Mouse (Mus musculus) CH12.LX (cell line): ENCODE measurements around the gene Gm14418. TPM values are rescaled to one million over a fixed set of nuclear protein-coding genes. Genes with fewer than 3 reads are reported as not detected.
A peak's percentile ranks its signal among the peaks of the same experiment; 100 is the strongest.
"Not testable (repeated sequence)": the region's sequence is repeated elsewhere in the genome, so short reads cannot be mapped to it uniquely, and the experiment has no call there.

Experiments
- DNase-seq: peaks from one replicate; pipeline ENCODE4 v3.0.0-alpha.2; 2013; ENCODE audit errors: extremely low read depth
- H3K27ac ChIP-seq: 2 replicates; pipeline ENCODE4 v1.5.1; 2012; ENCODE audit warnings: low read depth, mild to moderate bottlenecking, control low read depth, moderate library complexity; ENCODE audit not compliant: insufficient read depth
- H3K27me3 ChIP-seq: replicated peaks from 2 replicates; pipeline ENCODE3; 2012; ENCODE audit warnings: inconsistent platforms
- H3K36me3 ChIP-seq, 2 experiments: replicated peaks in 1 of 2; 2 replicates each; pipeline versions ENCODE3 to v1.6.1; 2012; ENCODE audit warnings: inconsistent platforms in 1 of 2, low read length in 1 of 2, mild to moderate bottlenecking in 1 of 2, mixed read lengths in 1 of 2, moderate library complexity in 1 of 2; ENCODE audit not compliant: control insufficient read depth in 1 of 2, insufficient read depth in 1 of 2
- H3K4me1 ChIP-seq, 2 experiments: 2 replicates each; pipeline ENCODE4 v1.6.1; 2012; ENCODE audit warnings: inconsistent platforms in 1 of 2, moderate library complexity in 1 of 2; ENCODE audit not compliant: insufficient read depth in 2 of 2, control insufficient read depth in 1 of 2
- H3K4me2 ChIP-seq: 2 replicates; pipeline ENCODE4 v1.6.1; 2012; ENCODE audit warnings: low read depth, mild to moderate bottlenecking, control low read depth; ENCODE audit not compliant: poor library complexity, insufficient read depth, severe bottlenecking
- H3K4me3 ChIP-seq, 3 experiments: fragments of 150-350 bp in 1 of 3; sonication (generic) in 1 of 3; replicated peaks in 1 of 3; 2 replicates each; pipeline versions ENCODE3 to v1.5.1; 2011 to 2012; ENCODE audit warnings: low read depth in 2 of 3, low read length in 2 of 3, mild to moderate bottlenecking in 2 of 3, moderate library complexity in 2 of 3, control low read depth in 1 of 3, improper control_type of control experiment in 1 of 3, inconsistent platforms in 1 of 3, mixed read lengths in 1 of 3; ENCODE audit not compliant: poor library complexity in 1 of 3
- H3K79me2 ChIP-seq: replicated peaks from 2 replicates; pipeline ENCODE4 v1.6.1; 2012; ENCODE audit warnings: mild to moderate bottlenecking, moderate library complexity; ENCODE audit not compliant: control insufficient read depth, poor library complexity, insufficient read depth, severe bottlenecking; ENCODE audit errors: extremely low read depth
- H3K9ac ChIP-seq: 2 replicates; pipeline ENCODE4 v1.6.1; 2012; ENCODE audit warnings: low read depth, mild to moderate bottlenecking, control low read depth, moderate library complexity; ENCODE audit not compliant: insufficient read depth
- H3K9me3 ChIP-seq: replicated peaks from 2 replicates; pipeline ENCODE3; 2012; ENCODE audit warnings: low read length, inconsistent platforms, mixed read lengths
- HCFC1 ChIP-seq: IDR thresholded peaks from 2 replicates; pipeline ENCODE4 v1.6.1; 2012; ENCODE audit warnings: low read depth, mild to moderate bottlenecking, inconsistent platforms, low read length, improper control_type of control experiment
- MXI1 ChIP-seq: IDR thresholded peaks from 2 replicates; pipeline ENCODE4 v1.6.1; 2011; ENCODE audit warnings: mild to moderate bottlenecking, low read depth, low read length, improper control_type of control experiment
- POLR2A ChIP-seq: IDR thresholded peaks from 2 replicates; pipeline ENCODE4 v1.6.1; 2011; ENCODE audit warnings: low read depth, mild to moderate bottlenecking, improper control_type of control experiment, low read length
- SIN3A ChIP-seq: IDR thresholded peaks from 2 replicates; pipeline ENCODE4 v1.6.1; 2012; ENCODE audit warnings: low read length, improper control_type of control experiment, inconsistent platforms
- TCF12 ChIP-seq: IDR thresholded peaks from 2 replicates; pipeline ENCODE4 v1.6.1; 2014; ENCODE audit warnings: low read depth, mild to moderate bottlenecking, inconsistent platforms, low read length, improper control_type of control experiment
- dilution Hi-C: fragments of 300-500 bp; cut with MboI; formaldehyde crosslinking; loops from 2 replicates; pipeline ENCODE4 v1.14.3; 2020; ENCODE audit warnings: low sequenced_read_pairs; ENCODE audit not compliant: extremely low pct_unique_long_range_greater_than_20kb, extremely low pct_ligation_motif_present
- in situ Hi-C: fragments of 300-500 bp; cut with MboI; formaldehyde crosslinking; loops from 3 replicates; pipeline ENCODE4 v1.14.3; 2019; ENCODE audit warnings: low sequenced_read_pairs, low pct_ligation_motif_present, low pct_unique_long_range_greater_than_20kb, mixed read lengths
- polyA plus RNA-seq: library from polyadenylated mRNA; unstranded; fragments of >175 nt; gene quantifications from 2 replicates; pipeline ENCODE4 v1.2.1, GENCODE M21; 2012; ENCODE audit warnings: low read depth; ENCODE audit not compliant: insufficient read length
- total RNA-seq, 2 experiments: library from RNA; depleted of rRNA; stranded (reverse); fragments of 300-350 nt in 1 of 2; fragments of >200 nt in 1 of 2; gene quantifications; 2 replicates each; pipeline ENCODE4 v1.2.3; 2012 to 2014

Gene Gm14418
- 10.8 and 14.3 TPM in 2 replicates for total RNA-seq (2012; rRNA removed)
- total RNA-seq (2014; rRNA removed), result 27.3 and 33.6 TPM in 2 replicates
- polyA plus RNA-seq, result 15.9 and 18.1 TPM in 2 replicates

GRCm38 (mm10) chr2:177398096-177398495, at the start of gene Gm14418:
Gene Gm14418 (minus strand): TSS chr2:177398320.
- dilution Hi-C loops, H3K4me2 ChIP-seq, H3K27ac ChIP-seq, H3K4me1 ChIP-seq, H3K79me2 ChIP-seq, H3K9me3 ChIP-seq, H3K36me3 ChIP-seq, H3K27me3 ChIP-seq, in situ Hi-C loops: not testable (repeated sequence)
- Histone ChIP-seq H3K4me3 (peak within 1 kb of the TSS; percentile 49 to 85 (median 56)), H3K9ac (peak within 1 kb of the TSS; percentile 33; the same call in 1 of the 2 replicates)
- peak; percentile 61 for DNase-seq
- TF ChIP-seq POLR2A (peak; percentile 44), SIN3A (0 out of 2 replicates have a peak, but pooled peaks have one; percentile 22), TCF12 (peak; percentile 21; the same call in 1 of the 2 replicates), HCFC1 (peak; percentile 37), MXI1 (0 out of 2 replicates have a peak, but pooled peaks have one; percentile 23)

Other genes starting within 250 kb of the Gm14418 start
- gene Gm14410, start 191.9 kb downstream of the Gm14418 start, total RNA-seq (2012; rRNA removed), result 12.1 and 15.0 TPM in 2 replicates
- 27.9 and 35.2 TPM in 2 replicates for gene Gm14410, start 191.9 kb downstream of the Gm14418 start, total RNA-seq (2014; rRNA removed)
- gene Gm14410, start 191.9 kb downstream of the Gm14418 start, polyA plus RNA-seq, result 11.1 TPM in 2 replicates
- 7.0 and 8.2 TPM in 2 replicates for gene Gm14409, start 131.3 kb downstream of the Gm14418 start, total RNA-seq (2012; rRNA removed)
- 12.0 and 13.8 TPM in 2 replicates for gene Gm14409, start 131.3 kb downstream of the Gm14418 start, total RNA-seq (2014; rRNA removed)
- gene Gm14409, start 131.3 kb downstream of the Gm14418 start, polyA plus RNA-seq, result 5.1 and 8.1 TPM in 2 replicates
- 1.2 and 1.8 TPM in 2 replicates for gene Gm14412, start 74.0 kb downstream of the Gm14418 start, total RNA-seq (2012; rRNA removed)
- 2.9 and 3.8 TPM in 2 replicates for gene Gm14412, start 74.0 kb downstream of the Gm14418 start, total RNA-seq (2014; rRNA removed)
- gene Gm14412, start 74.0 kb downstream of the Gm14418 start, polyA plus RNA-seq, result 2.9 and 4.4 TPM in 2 replicates
- gene Zfp970, start 66.4 kb upstream of the Gm14418 start, total RNA-seq (2012; rRNA removed), result 8.1 and 9.4 TPM in 2 replicates
- gene Zfp970, start 66.4 kb upstream of the Gm14418 start, total RNA-seq (2014; rRNA removed), result 15.7 and 19.6 TPM in 2 replicates
- gene Zfp970, start 66.4 kb upstream of the Gm14418 start, polyA plus RNA-seq, result 16.7 and 19.7 TPM in 2 replicates
- gene Gm14403, start 99.9 kb upstream of the Gm14418 start, total RNA-seq (2012; rRNA removed), result 10.5 and 15.5 TPM in 2 replicates
- 19.9 and 21.3 TPM in 2 replicates for gene Gm14403, start 99.9 kb upstream of the Gm14418 start, total RNA-seq (2014; rRNA removed)
- 5.1 and 7.5 TPM in 2 replicates for gene Gm14403, start 99.9 kb upstream of the Gm14418 start, polyA plus RNA-seq
- 4.8 and 7.6 TPM in 2 replicates for gene Gm14406, start 179.9 kb upstream of the Gm14418 start, total RNA-seq (2012; rRNA removed)
- 11.2 and 17.9 TPM in 2 replicates for gene Gm14406, start 179.9 kb upstream of the Gm14418 start, total RNA-seq (2014; rRNA removed)
- 6.2 and 10.2 TPM in 2 replicates for gene Gm14406, start 179.9 kb upstream of the Gm14418 start, polyA plus RNA-seq